ENCODE assay signal across 16 mouse cellular contexts in the genomic region with DNA sequence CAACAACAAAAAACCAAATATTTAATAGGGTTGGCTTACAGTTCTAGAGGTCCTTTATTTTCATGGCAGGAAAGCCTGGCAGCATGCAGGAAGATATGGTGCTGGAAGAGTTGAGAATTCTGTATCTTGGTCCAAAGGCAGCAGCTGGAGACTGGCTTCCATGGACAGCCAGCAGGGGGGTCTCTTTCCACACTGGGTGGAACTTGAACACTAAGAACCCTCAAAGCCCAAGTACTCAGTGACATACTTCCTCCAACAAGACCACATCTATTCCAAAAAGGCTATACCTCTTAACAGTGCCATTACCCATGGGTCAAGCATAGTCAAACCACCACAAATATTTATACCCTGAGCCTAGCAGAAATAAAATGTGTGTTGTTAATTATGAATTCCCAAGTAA.
DNase-seq lines count a peak whose midpoint lies in the region; ATAC-seq and TF ChIP-seq lines count a peak whose summit lies in the region.
"Had no signal": no experiment of that assay in that cellular context is flagged by ENCODE, and none has a peak within 500 bp of the region (broad histone marks: within the 10 kb centered on the region; RNA-seq: fewer than 3 reads in every experiment).

No protein-coding gene starts in this region.

- H3K4me2 ChIP-seq in intestine, postnatal 0 days (replicated peaks; ENCODE audit: low read depth), result no peak overlapping the region
- H3K4me2 ChIP-seq in intestine, embryonic 15.5 days (replicated peaks), result no peak overlapping the region
- no peak overlapping the region for H3K4me2 ChIP-seq in forebrain, postnatal 0 days (ENCODE audit: low read depth)
- H3K4me2 ChIP-seq: limb, embryonic 12.5 days had no signal

- no peaks in the 10 kb centered on the region for H3K36me3 ChIP-seq in intestine, postnatal 0 days (ENCODE audit: control insufficient read depth, insufficient read depth)
- no peaks in the 10 kb centered on the region for H3K36me3 ChIP-seq in intestine, embryonic 15.5 days
- no peaks in the 10 kb centered on the region for H3K36me3 ChIP-seq in ES-Bruce4 (ENCODE audit: control insufficient read depth, insufficient read depth, low read length, poor library complexity, severe bottlenecking)
- H3K36me3 ChIP-seq in forebrain, postnatal 0 days (ENCODE audit: insufficient read depth), result no peaks in the 10 kb centered on the region
- H3K36me3 ChIP-seq: limb, embryonic 12.5 days had no signal

- no peak overlapping the region for H3K27ac ChIP-seq in intestine, postnatal 0 days (ENCODE audit: low read depth, low read length)
- no peak overlapping the region for H3K27ac ChIP-seq in intestine, embryonic 15.5 days
- no peak overlapping the region for H3K27ac ChIP-seq in ES-Bruce4 (ENCODE audit: insufficient read depth, low read length)
- H3K27ac ChIP-seq in forebrain, postnatal 0 days (ENCODE audit: low read depth, low read length), result no peak overlapping the region
- H3K27ac ChIP-seq: limb, embryonic 12.5 days had no signal

- DNase-seq in WW6 (ENCODE audit: low read depth, low spot score), result peak; percentile 5
- DNase-seq in forebrain, postnatal 0 days, result no peak
- DNase-seq in spleen, postnatal 4 days (ENCODE audit: low spot score in 2 of 2), result no peak
- no peak for DNase-seq in adrenal gland, adult (ENCODE audit: inconsistent age in 2 of 2, low spot score in 1 of 2)
- DNase-seq in thymus, postnatal 4 days, result no peak
- DNase-seq: heart, adult 11 months; heart, postnatal 10 days; lung, adult 2 months; right cerebral cortex, postnatal 25 days; thymus, postnatal 36 days had no signal

- TF ChIP-seq POLR2A in ES-Bruce4 (IDR thresholded peaks at IDR 0.05; ENCODE audit: insufficient read depth, low read length), result no peak

- H3K4me3 ChIP-seq in intestine, postnatal 0 days (ENCODE audit: low read depth, low read length), result no peak overlapping the region
- H3K4me3 ChIP-seq in intestine, embryonic 15.5 days (replicated peaks), result no peak overlapping the region
- no peak overlapping the region for H3K4me3 ChIP-seq in ES-Bruce4 (ENCODE audit: low read depth, low read length)
- no peak overlapping the region for H3K4me3 ChIP-seq in forebrain, postnatal 0 days (ENCODE audit: low read depth, low read length)
- H3K4me3 ChIP-seq: limb, embryonic 12.5 days had no signal

- no peak for TF ChIP-seq EP300 in ES-Bruce4 (IDR thresholded peaks at IDR 0.05; ENCODE audit: insufficient read depth, low read depth, low read length)

- peak; percentile 31 for TF ChIP-seq CTCF in intestine, postnatal 0 days (IDR thresholded peaks at IDR 0.05; ENCODE audit: low read depth)
- TF ChIP-seq CTCF in ES-Bruce4 (IDR thresholded peaks at IDR 0.05; ENCODE audit: low read depth, low read length), result peak; percentile 38
- TF ChIP-seq CTCF in forebrain, postnatal 0 days (IDR thresholded peaks at IDR 0.05; ENCODE audit: low read depth), result peak; percentile 24; the same call in 1 of the 2 replicates

- no peaks in the 10 kb centered on the region for H3K9me3 ChIP-seq in intestine, postnatal 0 days (ENCODE audit: control insufficient read depth)
- no peaks in the 10 kb centered on the region for H3K9me3 ChIP-seq in intestine, embryonic 15.5 days
- no peaks in the 10 kb centered on the region for H3K9me3 ChIP-seq in ES-Bruce4 (replicated peaks; ENCODE audit: control insufficient read depth, insufficient read depth, low read length, poor library complexity, severe bottlenecking)
- no peaks in the 10 kb centered on the region for H3K9me3 ChIP-seq in forebrain, postnatal 0 days (ENCODE audit: low read length)
- H3K9me3 ChIP-seq: limb, embryonic 12.5 days had no signal

- H3K27me3 ChIP-seq in intestine, postnatal 0 days (replicated peaks; ENCODE audit: control insufficient read depth, insufficient read depth, low read length), result no peaks in the 10 kb centered on the region
- no peaks in the 10 kb centered on the region for H3K27me3 ChIP-seq in intestine, embryonic 15.5 days (replicated peaks)
- H3K27me3 ChIP-seq in ES-Bruce4 (ENCODE audit: control insufficient read depth, insufficient read depth, low read length, poor library complexity, severe bottlenecking), result no peaks in the 10 kb centered on the region
- no peaks in the 10 kb centered on the region for H3K27me3 ChIP-seq in forebrain, postnatal 0 days (ENCODE audit: insufficient read depth, low read length)
- H3K27me3 ChIP-seq: CH12.LX; limb, embryonic 12.5 days had no signal

- H3K9ac ChIP-seq in intestine, postnatal 0 days (ENCODE audit: low read depth, low read length), result no peak overlapping the region
- H3K9ac ChIP-seq in intestine, embryonic 15.5 days, result no peak overlapping the region
- H3K9ac ChIP-seq in ES-Bruce4 (ENCODE audit: low read depth, poor library complexity, severe bottlenecking), result no peak overlapping the region
- no peak overlapping the region for H3K9ac ChIP-seq in forebrain, postnatal 0 days
- H3K9ac ChIP-seq: limb, embryonic 12.5 days had no signal

- H3K4me1 ChIP-seq in intestine, postnatal 0 days (replicated peaks; ENCODE audit: control insufficient read depth, insufficient read depth, low read length), result no peaks in the 10 kb centered on the region
- H3K4me1 ChIP-seq in intestine, embryonic 15.5 days (replicated peaks), result no peaks in the 10 kb centered on the region
- no peaks in the 10 kb centered on the region for H3K4me1 ChIP-seq in ES-Bruce4 (ENCODE audit: control insufficient read depth, insufficient read depth, low read length)
- H3K4me1 ChIP-seq in forebrain, postnatal 0 days (ENCODE audit: insufficient read depth), result no peaks in the 10 kb centered on the region
- H3K4me1 ChIP-seq: limb, embryonic 12.5 days had no signal

- no peak for ATAC-seq in intestine, postnatal 0 days
- ATAC-seq in intestine, embryonic 15.5 days, result no peak
- no peak for ATAC-seq in forebrain, postnatal 0 days
- ATAC-seq: intestine, embryonic 16.5 days had no signal
